Mouse (Mus musculus): ENCODE data around the gene Nptxr. TPM values are rescaled to one million over a fixed set of nuclear protein-coding genes. Genes with fewer than 3 reads are reported as not detected.

Nptxr gene
- polyA plus RNA-seq (2012; rRNA removed): 6.4 and 7.0 TPM in 2 replicates

DNA sequence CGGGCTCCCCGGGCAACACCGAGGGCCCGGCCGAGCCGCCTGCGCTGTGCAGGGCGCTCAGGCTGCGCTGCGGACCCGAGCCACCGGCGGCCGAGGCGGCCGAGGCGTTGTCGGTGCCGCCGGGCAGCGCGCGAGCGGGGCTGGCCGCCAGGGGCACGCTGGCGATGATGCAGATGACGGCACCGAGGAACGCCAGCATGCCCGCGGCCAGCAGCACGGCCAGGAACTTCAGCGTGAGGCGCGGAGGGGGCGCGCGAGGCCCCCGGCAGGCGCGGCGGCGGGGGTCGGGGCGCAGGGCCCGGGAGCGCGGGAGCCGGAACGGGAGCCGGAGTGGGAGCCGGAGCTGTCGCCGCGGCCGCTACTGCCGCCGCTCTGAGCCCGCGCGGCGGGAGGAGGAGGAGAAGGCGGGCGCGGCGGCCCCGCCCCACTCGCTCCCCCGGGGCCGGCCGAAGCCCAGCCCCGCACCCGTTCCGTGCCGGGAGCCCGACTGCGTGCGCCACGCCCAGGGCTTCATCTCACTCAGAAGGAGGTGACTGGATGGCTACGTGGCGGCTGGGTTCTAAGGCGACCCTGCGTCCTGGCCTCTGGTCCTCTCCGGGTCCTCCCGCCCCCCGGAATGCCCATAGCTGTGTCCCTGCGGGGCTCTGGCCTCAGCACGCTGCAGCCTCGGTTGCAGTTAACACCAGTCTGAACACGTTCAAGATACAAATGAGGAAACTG, at the start of gene Nptxr:
Gene Nptxr, minus strand, starts transcription at position 415 of the 720 bp plus-strand sequence.

GRCm38 (mm10) chr15:79834130-79834880, 29.7 kb upstream of the Nptxr start, which contains the start of the genes Npcd and Cbx6:
Npcd (minus strand) TSS chr15:79834237.
Cbx6 (minus strand) TSS chr15:79834688.

DNA sequence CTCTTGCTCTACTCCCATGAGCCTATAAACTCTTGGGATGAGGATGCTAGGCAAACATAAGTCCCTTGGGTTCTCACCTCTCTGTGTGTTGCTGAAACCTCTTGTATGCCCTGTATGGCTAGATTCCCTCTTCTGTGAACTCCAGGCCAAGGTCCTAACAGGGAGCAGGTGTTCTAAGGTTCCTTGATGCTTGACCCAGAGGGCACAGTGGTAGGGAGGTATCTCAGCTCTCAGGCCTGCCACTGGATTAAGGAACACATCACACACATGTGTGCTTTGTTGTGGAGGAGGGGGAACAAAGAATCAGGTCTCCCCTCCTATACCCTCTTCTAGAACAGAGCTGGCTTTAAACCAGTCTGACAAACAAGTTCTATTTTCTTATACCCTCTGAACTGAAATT, 26.8 kb downstream of the Nptxr start, which contains the start of gene Dnal4:
Gene Dnal4, minus strand, starts transcription at position 101 of the 400 bp plus-strand sequence.

GRCm38 (mm10) chr15:79741921-79742705, 62.5 kb downstream of the Nptxr start, which contains the start of gene Sun2:
Sun2 (minus strand) TSS chr15:79742536.

Other genes with a start within 250 kb of the Nptxr start
- gene Dmc1, start 199.7 kb downstream of the Nptxr start, polyA plus RNA-seq (2012; rRNA removed): 0.21 and 0.28 TPM in 2 replicates
- gene Fam227a, start 145.8 kb downstream of the Nptxr start, polyA plus RNA-seq (2012; rRNA removed): 2.0 and 2.2 TPM in 2 replicates
- gene Cby1, start 145.6 kb downstream of the Nptxr start, polyA plus RNA-seq (2012; rRNA removed): 7.0 and 9.9 TPM in 2 replicates
- 22.7 and 23.0 TPM in 2 replicates for gene Tomm22, start 133.9 kb downstream of the Nptxr start, polyA plus RNA-seq (2012; rRNA removed)
- gene Josd1, start 116.8 kb downstream of the Nptxr start, polyA plus RNA-seq (2012; rRNA removed): 48.7 and 57.4 TPM in 2 replicates
- 43.0 and 45.0 TPM in 2 replicates for gene Gtpbp1, start 113.9 kb downstream of the Nptxr start, polyA plus RNA-seq (2012; rRNA removed)
- gene Sun2, start 62.2 kb downstream of the Nptxr start, polyA plus RNA-seq (2012; rRNA removed): 58.9 and 61.5 TPM in 2 replicates
- 44.1 and 58.8 TPM in 2 replicates for gene Dnal4, start 26.9 kb downstream of the Nptxr start, polyA plus RNA-seq (2012; rRNA removed)
- 0.75 and 10.2 TPM in 2 replicates for gene Npcd, start 29.5 kb upstream of the Nptxr start, polyA plus RNA-seq (2012; rRNA removed)
- gene Cbx6, start 29.9 kb upstream of the Nptxr start, polyA plus RNA-seq (2012; rRNA removed): 174 and 177 TPM in 2 replicates
- 23.8 and 30.9 TPM in 2 replicates for gene Apobec3, start 86.9 kb upstream of the Nptxr start, polyA plus RNA-seq (2012; rRNA removed)
- 30.4 and 38.6 TPM in 2 replicates for gene Cbx7, start 166.4 kb upstream of the Nptxr start, polyA plus RNA-seq (2012; rRNA removed)
- 36.5 and 38.8 TPM in 2 replicates for gene Pdgfb, start 210.2 kb upstream of the Nptxr start, polyA plus RNA-seq (2012; rRNA removed)

Measured in ovary, adult 2 months (tissue).